Mouse (Mus musculus): Measurements from ENCODE around the gene Blmh.
"Not testable (repeated sequence)": the region's sequence is repeated elsewhere in the genome, so short reads cannot be mapped to it uniquely, and the experiment has no call there.

Blmh gene

DNA sequence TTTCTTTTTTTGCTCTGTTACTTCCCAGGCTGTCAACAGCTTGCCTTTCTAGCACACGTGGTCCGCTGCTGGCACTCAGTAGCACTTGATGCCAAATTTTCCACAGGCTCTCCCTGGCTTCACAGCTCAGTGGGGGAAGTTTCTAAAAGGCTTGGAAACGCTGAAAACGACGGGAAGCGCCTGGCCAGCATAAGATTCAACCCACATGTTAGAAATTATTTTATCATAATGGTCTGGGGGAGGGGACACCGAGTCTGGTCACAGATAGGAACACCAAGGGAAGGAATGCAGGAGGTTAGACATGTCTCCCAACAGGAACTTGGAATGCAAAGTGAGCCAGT, 12.6 kb upstream of the Blmh start:
- intact Hi-C loops (cut with DNase I), result no loop called here

DNA sequence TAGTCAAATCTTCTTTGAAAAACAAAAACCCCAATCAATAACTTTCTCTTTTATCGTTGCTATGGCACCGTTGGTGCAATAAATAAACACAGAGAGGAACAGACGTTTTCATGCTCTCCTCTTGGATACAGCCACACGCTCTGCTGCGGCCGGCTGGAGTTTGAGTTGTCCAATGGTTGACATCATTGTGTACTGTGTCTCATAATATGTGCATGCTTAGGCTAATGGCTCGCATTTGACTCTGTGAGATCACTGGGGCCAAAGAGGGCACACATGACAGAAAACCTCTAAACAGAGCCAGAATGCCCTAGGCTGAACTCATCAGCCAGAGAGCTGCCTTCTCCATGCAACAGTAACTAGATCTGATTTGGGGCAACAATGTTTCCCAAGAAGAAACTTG, 10.2 kb upstream of the Blmh start:
- intact Hi-C loops (cut with DNase I), result no loop called here

DNA sequence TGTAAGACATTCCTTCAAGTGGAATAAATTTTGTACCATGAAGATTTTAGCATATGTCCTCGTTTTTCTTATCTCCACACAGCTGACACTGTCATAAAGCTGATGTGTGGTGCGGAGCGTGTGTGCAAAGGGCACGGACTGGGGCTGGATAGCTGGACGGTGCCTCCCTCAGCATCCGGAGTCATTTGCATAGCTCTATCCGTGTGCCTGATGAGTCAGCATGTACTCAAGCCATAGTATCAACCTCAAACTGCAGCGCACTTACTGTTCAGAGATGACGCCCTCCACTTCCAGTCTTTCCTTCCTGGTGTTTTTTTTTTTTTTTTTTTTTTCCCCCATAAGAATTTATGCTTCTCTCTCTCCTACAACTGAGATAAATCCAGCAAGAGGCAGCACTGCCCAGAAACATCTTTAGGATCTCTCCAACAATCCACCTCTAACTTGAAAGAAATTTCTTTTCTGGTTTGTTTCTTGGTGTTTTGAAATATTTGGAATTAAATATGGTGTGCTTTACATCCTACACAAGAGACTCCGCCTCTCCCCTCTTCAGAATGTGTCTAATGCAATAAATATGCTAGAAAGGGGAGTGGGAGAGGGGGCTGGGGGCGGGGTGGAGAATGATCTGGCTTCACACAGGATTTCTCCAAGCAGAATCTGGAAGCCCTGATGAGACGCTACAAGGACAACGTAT, 7.9 kb upstream of the Blmh start:
- intact Hi-C loops (cut with DNase I), result no loop called here

DNA sequence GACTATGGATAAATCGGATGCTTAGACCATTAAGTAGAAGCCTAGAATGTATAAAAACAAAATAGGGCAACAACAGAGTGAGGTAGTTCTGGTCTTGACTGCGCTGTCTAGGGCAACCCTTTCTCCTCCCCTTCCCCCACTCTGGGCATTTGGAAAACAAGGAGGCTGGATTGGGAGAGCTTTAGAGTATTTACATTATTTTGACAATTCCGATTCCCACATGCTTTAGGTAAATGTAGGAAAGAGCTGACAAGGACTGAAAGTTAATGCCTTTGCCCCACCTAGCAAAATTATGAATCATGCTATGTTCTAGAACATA, 7.4 kb upstream of the Blmh start:
- intact Hi-C loops (cut with DNase I), result no loop called here

DNA sequence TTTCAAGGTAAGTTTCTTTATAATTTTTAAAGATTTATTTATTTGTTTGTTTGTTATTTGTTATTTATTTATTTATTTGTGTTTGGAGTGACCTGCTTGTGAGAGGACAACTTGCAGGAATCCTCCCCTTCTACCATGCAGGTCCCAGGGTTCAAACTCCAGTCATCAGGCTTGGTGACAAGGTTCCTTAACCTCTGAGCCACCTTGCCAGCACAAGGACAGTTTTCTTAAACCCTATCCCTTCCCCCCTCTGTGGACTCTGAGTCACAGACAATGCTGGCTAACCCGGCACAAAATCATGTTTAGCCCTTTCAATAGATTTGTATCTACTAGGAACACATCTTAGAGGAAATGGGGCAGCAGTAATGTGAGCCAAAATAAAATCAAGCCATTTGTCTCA, 4.0 kb upstream of the Blmh start:
- intact Hi-C loops (cut with DNase I), result no loop called here

DNA sequence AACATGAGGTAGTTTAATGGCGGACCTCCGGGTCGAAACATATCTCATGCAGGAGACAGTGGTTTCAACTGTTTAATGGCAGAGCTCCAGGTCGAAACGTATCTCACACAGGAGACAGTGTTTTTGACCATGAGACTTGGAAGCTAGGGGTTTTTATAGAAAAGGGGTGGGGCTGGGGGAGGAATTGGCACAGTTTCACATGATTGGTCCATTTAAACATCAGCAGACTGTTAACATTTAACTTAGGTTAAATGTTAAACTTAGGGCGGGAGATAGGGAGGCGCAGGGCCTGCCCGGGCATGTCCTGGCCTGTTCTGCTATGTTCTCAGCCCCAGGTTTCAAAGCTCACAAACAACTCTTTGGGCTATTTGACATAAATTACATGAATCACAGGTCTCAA, 4.0 kb downstream of the Blmh start:
- intact Hi-C loops (cut with DNase I), result not testable (repeated sequence)

DNA sequence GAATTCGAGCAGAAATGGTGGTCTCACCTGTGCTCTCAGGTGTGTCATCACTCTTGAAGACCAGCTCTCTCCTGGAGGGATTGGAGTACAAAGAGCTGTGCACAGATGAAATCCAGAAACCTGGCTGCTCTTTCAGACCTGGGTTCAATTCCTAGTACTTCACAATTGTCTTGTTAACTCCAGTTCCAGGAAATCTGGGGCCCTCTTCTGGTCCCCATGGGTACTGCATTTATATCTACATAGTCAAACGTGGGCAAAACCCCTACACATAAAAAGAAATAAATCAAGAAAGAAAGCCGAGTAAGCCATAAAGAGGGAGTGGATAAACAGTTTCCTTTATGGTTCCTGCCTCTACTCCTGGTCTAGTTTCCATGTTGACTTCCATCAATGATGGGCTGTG, 8.6 kb downstream of the Blmh start:
- intact Hi-C loops (cut with DNase I), result no loop called here

DNA sequence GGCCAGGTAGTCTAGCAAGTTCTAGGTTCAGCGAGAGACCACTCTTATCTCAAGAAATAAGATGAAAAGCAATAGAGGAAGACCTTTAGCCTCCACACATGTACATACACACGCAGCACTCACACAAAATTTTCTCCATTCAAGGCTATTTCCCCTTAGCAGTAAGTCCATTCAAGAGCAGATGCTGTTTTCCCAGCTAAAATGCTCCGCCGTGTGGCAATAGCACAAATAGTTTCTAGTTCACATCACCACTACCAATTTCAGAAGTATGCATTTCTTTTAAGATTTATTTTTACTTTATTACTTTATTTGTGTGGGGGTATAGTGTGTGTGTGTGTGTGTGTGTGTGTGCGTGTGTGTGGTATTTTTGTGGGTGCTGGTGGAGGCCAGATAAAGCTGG, 12.0 kb downstream of the Blmh start:
- intact Hi-C loops (cut with DNase I), result loop anchor here (5.0 kb wide), 1 partner anchor 34 kb away; the partner anchor contains the start of gene Tmigd1

DNA sequence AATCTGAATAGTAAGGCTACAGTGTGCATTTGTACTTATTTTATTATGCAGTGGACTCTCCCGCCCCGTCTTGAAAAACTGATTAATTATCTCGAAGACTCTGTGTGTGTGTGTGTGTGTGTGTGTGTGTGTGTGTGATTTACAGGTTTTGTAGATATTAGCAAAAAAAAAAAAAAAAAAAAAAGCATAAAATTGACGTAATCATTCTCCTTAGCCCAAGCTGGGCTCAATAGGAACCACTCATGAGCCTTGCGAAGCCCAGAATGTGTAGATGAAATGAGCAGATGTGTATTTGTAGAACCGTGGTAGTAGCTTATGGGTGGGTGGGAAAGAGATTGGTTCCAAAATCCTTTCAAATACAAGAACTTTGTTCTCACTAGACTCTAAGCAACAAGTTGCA, 20.2 kb downstream of the Blmh start:
- intact Hi-C loops (cut with DNase I), result no loop called here

DNA sequence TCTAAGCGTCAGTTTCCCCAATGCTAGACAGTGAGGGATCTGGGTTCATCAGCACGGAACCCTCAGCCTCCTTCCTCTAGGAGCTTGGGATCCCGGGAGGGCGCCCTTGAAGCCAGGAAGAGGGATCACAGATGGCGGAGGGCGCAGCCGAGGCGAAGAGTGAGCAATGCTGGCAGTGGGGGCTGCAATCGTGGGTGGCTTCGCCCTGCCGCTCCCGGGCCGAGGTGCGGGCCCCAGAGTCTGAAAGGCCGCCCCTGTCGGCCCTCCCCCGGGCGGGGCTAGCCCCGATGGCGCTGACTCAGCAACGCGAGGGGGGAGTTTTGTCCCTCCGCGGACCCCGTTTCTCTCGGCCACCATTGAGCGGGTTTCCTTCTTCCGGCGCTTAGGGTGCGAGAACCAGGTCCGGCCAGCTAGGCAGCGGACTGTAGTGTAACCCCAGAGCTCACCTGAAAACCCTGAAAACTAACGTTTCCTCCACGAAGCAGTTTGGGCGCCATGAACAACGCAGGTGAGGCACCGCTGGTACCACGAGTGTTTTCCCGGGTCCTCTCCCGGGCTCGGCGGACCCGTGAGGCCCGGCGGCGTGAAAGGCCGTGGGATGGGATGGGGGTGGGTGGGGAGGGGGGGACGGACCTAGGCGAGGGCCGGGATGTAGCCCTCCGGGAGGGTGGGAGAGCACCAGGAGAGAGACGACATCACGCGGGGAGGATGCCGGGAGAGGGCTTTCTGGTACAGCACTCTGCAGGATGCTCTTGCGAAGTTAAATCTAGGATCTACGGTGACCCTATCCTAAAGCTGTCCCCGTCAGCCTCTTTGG, 21.0 kb downstream of the Blmh start:
- intact Hi-C loops (cut with DNase I), result no loop called here

DNA sequence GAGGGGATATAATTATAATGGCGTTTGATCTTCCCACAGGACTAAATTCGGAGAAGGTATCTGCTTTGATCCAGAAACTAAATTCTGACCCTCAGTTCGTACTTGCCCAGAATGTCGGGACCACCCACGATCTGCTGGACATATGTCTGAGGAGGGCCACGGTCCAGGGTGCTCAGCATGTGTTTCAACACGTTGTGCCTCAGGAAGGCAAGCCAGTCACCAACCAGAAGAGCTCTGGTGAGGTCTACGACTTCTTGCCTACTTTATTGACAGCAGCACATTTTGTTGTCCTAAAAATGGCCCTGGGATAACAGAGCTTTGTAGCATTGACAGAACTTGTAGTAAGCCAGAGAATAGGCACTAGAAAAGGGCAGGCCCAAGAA, 21.6 kb downstream of the Blmh start:
- intact Hi-C loops (cut with DNase I), result no loop called here

DNA sequence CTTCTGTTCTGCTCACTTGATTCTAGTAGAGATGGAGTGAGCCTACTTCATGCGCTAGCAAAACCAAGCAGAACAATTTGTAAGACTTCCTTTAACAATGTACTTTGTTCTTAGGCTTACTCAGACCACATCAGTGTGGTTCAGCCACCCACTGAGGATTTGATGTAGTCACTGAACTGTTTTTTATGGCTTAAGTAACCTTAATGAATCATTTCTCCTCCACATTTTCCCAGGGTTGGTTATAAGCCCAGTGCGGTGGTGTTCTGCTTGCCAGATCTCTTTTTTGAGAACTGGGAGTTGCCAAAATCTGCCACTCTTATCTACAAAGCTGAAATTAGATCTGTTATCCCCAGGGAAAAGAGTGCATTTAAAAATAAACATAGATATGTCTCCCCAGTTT, 28.9 kb downstream of the Blmh start:
- intact Hi-C loops (cut with DNase I), result no loop called here

DNA sequence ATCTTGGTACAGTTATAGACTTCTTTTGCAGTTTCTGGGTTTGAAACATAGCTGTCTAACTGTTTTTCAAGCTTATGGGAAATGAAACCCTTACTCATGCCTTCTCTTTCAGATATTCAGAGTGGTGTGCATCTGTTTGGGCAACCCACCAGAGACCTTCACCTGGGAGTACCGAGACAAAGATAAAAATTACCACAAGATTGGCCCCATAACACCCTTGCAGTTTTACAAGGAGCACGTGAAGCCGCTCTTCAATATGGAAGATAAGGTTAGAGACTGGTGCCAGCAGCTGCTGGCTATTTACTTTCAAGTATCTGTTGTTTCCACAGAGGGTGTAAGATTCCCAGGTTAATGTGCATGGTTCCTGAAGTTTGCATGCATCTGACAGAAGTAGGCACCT, 41.1 kb downstream of the Blmh start:
- intact Hi-C loops (cut with DNase I), result no loop called here

DNA sequence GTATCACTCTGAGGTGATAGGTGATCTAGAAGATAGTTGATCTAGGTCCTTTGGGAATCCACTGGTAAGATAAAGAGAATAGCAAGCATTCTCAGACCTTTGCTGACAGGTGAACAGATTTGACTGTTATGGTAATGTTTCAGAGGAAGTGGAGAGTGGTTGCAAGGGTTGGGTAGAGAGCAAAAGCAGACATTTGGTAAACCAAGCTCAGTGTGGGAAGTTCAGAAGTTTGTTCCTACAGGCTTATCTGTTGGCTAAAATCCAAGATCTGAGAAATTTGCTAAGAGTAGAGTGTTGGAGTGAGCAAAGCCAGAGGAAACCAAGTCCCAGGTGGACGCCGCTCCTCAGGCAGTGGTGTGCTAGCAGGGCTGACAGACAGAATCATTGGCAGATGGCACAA, 45.7 kb downstream of the Blmh start:
- intact Hi-C loops (cut with DNase I), result no loop called here

DNA sequence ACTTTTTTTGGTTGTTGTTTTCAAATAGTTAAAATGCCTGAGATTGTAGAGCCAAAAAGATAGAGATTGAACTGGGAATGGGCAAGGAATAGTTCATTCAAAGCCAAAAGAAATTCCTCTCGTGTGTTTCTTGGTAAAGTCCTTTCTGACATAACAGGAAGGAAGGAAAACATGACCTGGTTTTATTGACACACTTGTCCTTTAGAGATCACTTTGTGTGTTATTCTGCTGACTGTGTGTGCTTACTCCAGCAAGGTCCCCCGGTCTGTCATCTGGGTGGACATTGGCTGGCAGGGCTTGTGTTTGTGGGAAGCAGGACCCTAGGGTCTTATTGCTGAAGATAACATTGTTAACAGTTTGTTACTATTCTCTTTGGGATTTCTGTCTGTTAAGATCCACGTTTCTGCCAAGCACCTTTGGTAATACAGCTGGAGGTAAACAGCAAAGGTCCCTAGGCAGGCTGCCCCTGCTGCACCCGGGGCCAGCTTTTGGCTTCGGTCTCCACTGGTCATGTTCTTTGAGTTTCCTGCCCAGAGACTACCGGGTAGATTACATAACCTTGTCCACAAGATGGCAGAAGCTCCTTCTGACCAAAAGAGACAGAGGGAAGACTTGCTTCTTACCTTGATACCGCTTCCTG, 50.2 kb downstream of the Blmh start:
- intact Hi-C loops (cut with DNase I), result no loop called here

DNA sequence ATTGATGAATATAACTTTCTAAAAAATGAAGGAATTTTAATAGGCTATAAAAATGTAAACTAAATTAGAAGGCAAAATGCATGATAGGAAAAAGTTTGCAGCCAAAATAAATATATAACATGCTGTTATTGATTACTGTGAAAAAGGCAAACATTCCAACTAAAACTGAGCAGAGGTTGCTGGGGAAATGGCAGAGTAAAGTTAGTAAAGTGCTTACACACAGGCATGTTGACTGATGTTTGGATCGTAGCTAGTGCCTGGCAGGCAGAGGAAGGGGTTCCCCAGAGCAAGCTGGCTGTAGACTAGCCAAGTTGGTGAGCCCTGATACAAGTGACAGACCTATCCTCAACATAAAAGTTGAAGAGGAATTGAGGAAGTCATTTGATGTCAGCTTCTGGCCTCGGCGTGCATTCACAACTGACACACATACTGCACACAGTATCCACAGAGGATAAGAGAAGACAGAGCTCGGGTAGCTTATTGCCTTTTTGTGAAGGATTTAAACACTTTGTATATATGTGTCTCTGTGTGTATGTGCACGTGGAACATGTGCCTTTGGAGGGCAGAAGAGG, 57.0 kb downstream of the Blmh start:
- intact Hi-C loops (cut with DNase I), result no loop called here

DNA sequence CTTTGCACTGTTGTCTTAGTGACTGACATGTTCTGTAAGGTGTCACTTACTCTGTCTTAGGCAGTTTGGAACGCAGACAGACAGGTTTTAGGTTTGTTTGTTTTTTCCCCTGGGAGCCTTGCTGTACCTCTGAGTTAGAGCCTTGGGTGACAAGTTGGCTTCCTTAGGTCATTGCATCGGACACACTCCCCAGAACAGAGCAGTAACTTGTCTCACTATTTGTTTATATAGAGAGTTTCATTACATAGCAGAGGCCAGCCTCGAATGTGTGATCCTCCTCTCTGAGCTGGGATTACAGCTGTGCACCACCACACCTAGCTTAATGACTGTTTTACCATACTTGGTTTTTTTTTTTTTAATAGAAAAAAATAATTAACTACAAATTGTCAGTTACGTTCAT, 57.8 kb downstream of the Blmh start:
- intact Hi-C loops (cut with DNase I), result no loop called here

DNA sequence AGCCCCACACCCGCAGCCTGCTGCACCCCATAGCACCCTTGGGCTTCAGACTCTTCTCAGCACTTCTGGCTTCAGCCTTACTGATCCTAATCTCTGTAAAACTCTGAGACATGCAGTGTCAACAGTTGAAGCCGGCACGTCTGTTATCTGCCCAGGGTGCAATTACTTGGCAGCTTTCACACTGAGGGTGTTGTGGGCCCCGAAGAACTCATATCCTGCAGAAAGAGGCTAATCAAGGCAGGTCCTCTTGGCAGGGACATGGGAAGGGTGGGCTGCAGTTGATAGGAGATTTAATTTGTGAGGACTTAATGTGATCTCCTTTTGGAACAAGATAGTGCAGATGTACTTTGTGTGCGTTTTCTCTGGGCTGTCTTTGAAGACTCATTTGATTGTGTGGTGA, 59.0 kb downstream of the Blmh start:
- intact Hi-C loops (cut with DNase I), result no loop called here

DNA sequence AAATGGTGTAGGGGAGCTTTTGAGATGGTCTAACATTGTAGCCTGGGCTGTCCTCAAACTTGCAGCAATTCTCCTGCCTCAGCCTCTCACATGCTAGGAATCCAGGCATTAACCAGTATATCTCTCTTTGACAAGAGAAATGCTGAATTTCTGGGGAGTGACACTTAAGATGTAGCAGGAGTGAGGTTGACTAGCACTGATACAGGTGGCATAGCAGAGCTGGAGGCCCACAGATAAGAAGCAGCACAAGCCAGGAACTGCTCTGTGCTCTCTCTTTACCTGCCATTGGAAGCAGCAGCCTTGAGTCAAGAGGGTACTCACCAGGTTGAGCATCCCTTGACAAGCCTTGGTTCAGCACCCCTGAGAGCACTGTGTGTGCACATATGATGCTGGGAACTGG, 59.6 kb downstream of the Blmh start:
- intact Hi-C loops (cut with DNase I), result no loop called here

DNA sequence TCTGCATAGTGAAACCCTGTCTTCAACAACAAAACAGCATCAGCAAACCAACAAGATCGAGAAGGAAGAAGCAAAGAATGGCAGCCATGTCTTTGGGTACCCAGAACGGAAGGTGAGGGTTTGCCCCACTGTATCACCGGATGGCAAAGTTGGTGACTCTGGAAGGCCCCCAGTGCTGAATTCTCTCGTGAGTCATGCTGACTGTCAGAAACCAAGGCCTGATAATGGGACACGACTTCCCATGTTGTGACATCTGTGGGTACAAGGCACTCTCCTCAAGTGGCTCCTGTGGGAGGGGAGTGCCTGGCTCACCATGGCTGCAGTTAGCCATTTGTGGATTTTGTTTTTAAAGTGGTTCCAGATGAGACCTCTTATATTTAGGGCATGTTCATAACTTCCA, 66.2 kb downstream of the Blmh start:
- intact Hi-C loops (cut with DNase I), result no loop called here

DNA sequence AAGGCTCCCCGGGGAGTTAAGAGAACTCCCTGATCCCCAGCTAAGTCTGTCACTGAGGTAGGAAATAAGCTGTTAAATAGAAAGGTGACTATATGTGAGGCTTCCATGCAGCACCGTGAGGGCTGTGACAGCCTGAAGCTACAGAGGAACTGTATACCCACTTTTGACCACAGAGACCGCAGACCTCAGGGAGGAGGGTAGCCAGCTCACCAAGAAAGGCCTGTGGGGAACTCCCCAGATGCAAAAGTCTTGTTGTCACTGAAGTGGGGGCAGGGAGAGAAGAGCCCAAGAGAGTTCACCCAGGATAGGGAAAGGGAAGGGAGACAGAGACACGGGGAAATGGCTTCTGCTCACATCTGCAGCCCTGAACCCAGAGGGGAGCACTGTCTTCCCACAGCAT, 68.3 kb downstream of the Blmh start:
- intact Hi-C loops (cut with DNase I), result no loop called here

DNA sequence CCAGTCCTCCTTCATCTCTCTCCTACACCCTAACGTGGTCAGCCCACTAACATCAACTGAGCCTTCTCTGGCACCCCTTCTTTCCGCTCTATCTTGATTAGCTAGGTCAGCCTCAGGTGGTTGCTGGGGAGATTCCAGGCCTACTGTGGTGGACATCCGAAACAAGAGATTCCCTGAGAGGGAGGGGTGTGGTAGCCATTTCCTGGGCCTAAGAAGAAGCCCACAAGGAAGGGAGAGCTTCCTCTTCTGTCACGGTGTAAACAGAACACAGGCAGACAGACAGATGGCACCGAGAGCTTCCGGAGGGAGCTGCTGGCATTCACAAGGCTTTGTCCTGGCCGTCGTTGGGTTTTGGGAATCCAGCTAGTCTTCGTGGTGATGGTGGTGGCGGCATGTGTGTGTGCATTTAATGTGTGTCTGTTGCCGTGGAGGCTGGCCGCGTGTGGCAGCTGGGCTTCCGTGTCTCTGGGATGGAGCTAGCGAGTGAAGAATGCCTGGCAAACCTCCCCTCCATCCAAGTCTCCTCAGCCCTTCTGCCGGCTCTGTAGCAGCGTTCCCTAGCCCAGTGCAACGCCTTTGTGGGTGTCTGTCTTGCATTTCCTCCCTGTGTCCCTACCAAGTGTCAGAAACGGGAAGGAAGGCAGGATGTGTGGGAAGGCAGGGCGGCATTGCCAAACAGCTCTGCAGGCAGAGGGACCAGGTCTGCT, 71.5 kb downstream of the Blmh start:
- intact Hi-C loops (cut with DNase I), result loop anchor here (2.0 to 5.0 kb wide), 2 partner anchors 81 to 97 kb away; partner anchors contain the start of gene Nsrp1
